Mouse (Mus musculus) testis, adult 2 months (tissue): ENCODE results near the gene Syne4.

ENCODE experiments used
- CTCF ChIP-seq: fragments of 200-500 bp; IDR thresholded peaks from 2 replicates; pipeline ENCODE4 v1.5.1; 2012; ENCODE audit warnings: low read depth, mild to moderate bottlenecking, inconsistent platforms, low read length, moderate library complexity; ENCODE audit not compliant: control insufficient read depth, insufficient read depth, insufficient replicate concordance
- POLR2A ChIP-seq: fragments of 200-500 bp; IDR thresholded peaks from 2 replicates; pipeline ENCODE4 v1.6.1; 2012; ENCODE audit warnings: low read depth, mild to moderate bottlenecking, inconsistent platforms, low read length, moderate library complexity; ENCODE audit not compliant: control insufficient read depth

GRCm38 (mm10) chr7:30333436-30333835, 18.8 kb downstream of the Syne4 start:
- TF ChIP-seq POLR2A, result no peak
- no peak for TF ChIP-seq CTCF
